Mouse (Mus musculus) myocyte (in vitro differentiated cells): Measurements from ENCODE around the gene Hsd11b1.

ENCODE experiments used
- CEBPB ChIP-seq: IDR thresholded peaks from 2 replicates; pipeline ENCODE4 v1.6.1; 2011; ENCODE audit warnings: mild to moderate bottlenecking, moderate library complexity; ENCODE audit not compliant: poor library complexity, insufficient read depth, severe bottlenecking
- E2F4 ChIP-seq: IDR thresholded peaks from one replicate; pipeline ENCODE4 v1.6.1; 2011; ENCODE audit warnings: mild to moderate bottlenecking, control low read depth, moderate library complexity; ENCODE audit not compliant: insufficient read depth
- MAX ChIP-seq: IDR thresholded peaks from one replicate; pipeline ENCODE4 v1.6.1; 2011; ENCODE audit warnings: low read depth, mild to moderate bottlenecking, control low read depth
- POLR2A ChIP-seq: IDR thresholded peaks from one replicate; pipeline ENCODE4 v1.6.1; 2011; ENCODE audit warnings: low read depth, mild to moderate bottlenecking, control low read depth, moderate library complexity; ENCODE audit not compliant: insufficient read length
- POLR2AphosphoS2 ChIP-seq: IDR thresholded peaks from one replicate; pipeline ENCODE4 v1.6.1; 2011; ENCODE audit warnings: low read depth, control low read depth; ENCODE audit not compliant: insufficient read length
- REST ChIP-seq: IDR thresholded peaks from one replicate; pipeline ENCODE4 v1.6.1; 2011; ENCODE audit warnings: mild to moderate bottlenecking, control low read depth, moderate library complexity; ENCODE audit not compliant: insufficient read depth, insufficient read length
- SRF ChIP-seq: IDR thresholded peaks from one replicate; pipeline ENCODE4 v1.6.1; 2011; ENCODE audit warnings: low read depth; ENCODE audit not compliant: control insufficient read depth, insufficient read length
- TCF12 ChIP-seq: IDR thresholded peaks from one replicate; pipeline ENCODE4 v1.6.1; 2011; ENCODE audit warnings: mild to moderate bottlenecking, control low read depth; ENCODE audit not compliant: poor library complexity, insufficient read depth, severe bottlenecking
- TCF3 ChIP-seq: IDR thresholded peaks from one replicate; pipeline ENCODE4 v1.6.1; 2011; ENCODE audit warnings: low read depth, control low read depth; ENCODE audit not compliant: insufficient read length

DNA sequence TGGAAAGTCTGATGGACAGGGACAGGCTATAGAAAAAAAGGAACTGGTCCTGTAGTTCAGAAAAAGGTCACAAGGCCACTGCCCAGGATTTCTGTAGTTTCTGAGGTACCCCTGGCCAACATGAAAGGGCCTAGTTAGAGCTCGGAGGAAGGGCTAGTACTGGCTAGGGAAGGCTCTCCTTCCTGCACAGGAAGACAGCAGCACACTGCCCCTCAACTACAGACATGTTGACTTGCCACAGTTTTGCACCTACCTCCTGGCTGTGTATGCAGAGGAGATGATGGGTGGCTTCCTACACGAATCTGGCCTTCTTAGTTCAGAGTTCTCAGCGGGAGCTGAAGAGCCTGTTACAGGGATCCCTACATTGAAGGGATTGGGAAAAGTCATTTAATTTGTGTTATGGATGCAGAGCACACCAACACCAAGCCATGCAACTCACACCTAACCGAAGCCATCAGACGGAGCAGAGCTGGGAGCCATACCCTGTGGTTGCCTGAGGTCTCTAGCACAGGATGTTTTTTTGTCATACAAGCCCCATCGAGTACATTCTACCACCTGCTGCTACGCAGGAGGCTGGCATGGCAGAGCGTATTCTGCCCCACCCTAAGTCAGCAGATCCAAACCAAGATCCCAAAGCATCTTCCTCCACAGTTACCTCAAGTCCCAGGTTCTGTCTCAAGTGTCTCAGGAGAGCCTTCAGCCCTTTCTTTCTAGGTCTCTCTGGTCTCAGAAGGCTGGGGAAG is 63.1 kb downstream of the Hsd11b1 start:
- TF ChIP-seq POLR2A, result no peak
- TF ChIP-seq REST, result no peak
- TF ChIP-seq TCF12, result no peak
- no peak for TF ChIP-seq CEBPB
- no peak for TF ChIP-seq MAX
- TF ChIP-seq POLR2AphosphoS2, result no peak
- TF ChIP-seq TCF3, result no peak
- TF ChIP-seq E2F4, result no peak
- TF ChIP-seq SRF, result no peak
